Mouse (Mus musculus) bone marrow macrophage, adult 2 months (primary cell): ENCODE results near the gene Zc3h12d.

Experiments used
- CTCF ChIP-seq: IDR thresholded peaks from 2 replicates; pipeline ENCODE4 v1.5.1; 2012; ENCODE audit warnings: low read depth, mild to moderate bottlenecking, low read length, moderate library complexity
- POLR2A ChIP-seq: IDR thresholded peaks from 2 replicates; pipeline ENCODE4 v1.6.1; 2012; ENCODE audit warnings: mild to moderate bottlenecking, low read depth, low read length, borderline replicate concordance

DNA sequence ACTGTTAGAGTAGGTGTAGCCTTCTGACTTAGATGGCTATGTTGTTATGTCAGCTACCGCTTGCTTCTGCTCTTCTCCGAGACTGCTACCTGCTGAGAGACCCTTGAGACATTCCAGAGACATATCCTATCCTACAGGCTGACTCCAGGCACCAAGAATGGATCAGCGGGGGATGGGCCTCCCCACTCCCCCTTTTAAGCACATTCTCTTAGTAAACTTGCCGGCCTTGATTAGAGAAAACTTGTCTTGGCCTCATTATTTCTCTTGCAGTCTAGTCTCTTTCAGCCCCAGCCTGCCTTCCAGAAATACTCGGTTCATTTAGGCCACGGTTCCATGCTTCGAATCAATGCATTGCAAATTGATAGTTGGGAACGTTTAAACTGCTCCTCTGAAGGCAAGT is 37.5 kb downstream of the Zc3h12d start:
- TF ChIP-seq POLR2A (no peak), CTCF (no peak)
